Mouse (Mus musculus) hindbrain, embryonic 10.5 days (tissue): ENCODE data around the gene Lrig1. TPM values are rescaled to one million over a fixed set of nuclear protein-coding genes. Genes with fewer than 3 reads are reported as not detected.

Source experiments
- DNase-seq: peaks from one replicate; pipeline ENCODE4 v3.0.0-alpha.2; 2017; ENCODE audit warnings: low spot score
- H3K27ac ChIP-seq: fragments of 300-500 bp; sonication (generic); 2 replicates; pipeline ENCODE4 v1.5.1; 2016; ENCODE audit warnings: mild to moderate bottlenecking, moderate library complexity
- H3K27me3 ChIP-seq: fragments of 300-500 bp; sonication (generic); 2 replicates; pipeline ENCODE4 v1.6.1; 2016; ENCODE audit warnings: mild to moderate bottlenecking; ENCODE audit not compliant: poor library complexity, insufficient read depth, severe bottlenecking
- H3K36me3 ChIP-seq: fragments of 300-500 bp; sonication (generic); 2 replicates; pipeline ENCODE4 v1.6.1; 2016; ENCODE audit warnings: mild to moderate bottlenecking, moderate library complexity
- H3K4me1 ChIP-seq: fragments of 300-500 bp; sonication (generic); replicated peaks from 2 replicates; pipeline ENCODE4 v1.6.1; 2016; ENCODE audit warnings: mild to moderate bottlenecking
- H3K4me3 ChIP-seq: fragments of 300-500 bp; sonication (generic); 2 replicates; pipeline ENCODE4 v1.5.1; 2016; ENCODE audit warnings: mild to moderate bottlenecking, moderate library complexity
- H3K9me3 ChIP-seq: fragments of 300-500 bp; sonication (generic); 2 replicates; pipeline ENCODE4 v1.6.1; 2016; ENCODE audit warnings: mild to moderate bottlenecking, moderate library complexity
- WGBS: fragments of 180-500 bp; shearing (Covaris S2); methylation state at CpG from one replicate; pipeline ENCODE4 v1.1.7; 2016; 5-methylcytosine and 5-hydroxymethylcytosine counted together
- polyA plus RNA-seq: library from polyadenylated mRNA; unstranded; fragments of >200 nt; fragmentation: Nextera tagmentation; extraction: Ambion mirVana; gene quantifications from 2 replicates; pipeline ENCODE4 v1.2.1, GENCODE M21; 2016

The Lrig1 gene
- polyA plus RNA-seq, 1 experiment from 2014 or later: 12.7 TPM

DNA sequence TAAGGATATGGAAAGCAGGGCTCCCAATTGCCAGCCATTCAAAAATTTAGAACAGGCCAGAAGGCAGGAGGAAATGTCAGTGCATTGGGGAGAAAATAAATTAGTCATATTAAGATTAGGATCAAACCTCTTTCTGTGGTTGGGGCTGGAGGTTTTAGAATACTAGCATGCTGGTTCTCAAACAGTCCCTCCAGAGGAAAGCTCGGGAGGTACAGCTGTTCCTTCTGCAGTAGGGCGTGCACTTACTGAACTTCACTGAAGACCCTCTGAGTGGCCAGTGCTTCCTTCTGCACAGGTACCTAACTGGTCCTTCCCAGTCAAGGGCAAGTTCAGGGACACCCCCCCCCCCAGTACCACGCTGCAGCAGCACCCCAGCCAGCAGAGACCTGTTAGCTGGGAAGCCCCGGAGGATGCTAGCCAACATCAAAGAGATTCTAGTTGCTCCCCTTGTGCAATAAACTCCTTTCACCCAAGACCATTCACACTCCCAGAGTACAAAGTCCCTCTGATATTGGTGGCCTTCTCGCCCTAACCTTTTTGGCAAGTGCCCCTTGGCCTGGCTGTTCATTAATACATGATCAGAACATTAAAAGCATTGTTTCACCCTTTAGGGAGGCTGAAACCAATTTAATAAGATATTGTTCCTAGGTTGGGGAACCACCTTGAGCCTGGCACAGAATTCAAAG lies 19.1 kb downstream of the Lrig1 start:
- 65% methylated on average over 5 of the region's 5 CpGs for WGBS
- Histone ChIP-seq H3K9me3 (no peaks in the 10 kb centered on the region), H3K27me3 (no peaks in the 10 kb centered on the region), H3K4me3 (no peak overlapping the region), H3K4me1 (peaks cover 82% of the 10 kb centered on the region), H3K27ac (no peak overlapping the region), H3K36me3 (no peaks in the 10 kb centered on the region)
- no peak for DNase-seq

DNA sequence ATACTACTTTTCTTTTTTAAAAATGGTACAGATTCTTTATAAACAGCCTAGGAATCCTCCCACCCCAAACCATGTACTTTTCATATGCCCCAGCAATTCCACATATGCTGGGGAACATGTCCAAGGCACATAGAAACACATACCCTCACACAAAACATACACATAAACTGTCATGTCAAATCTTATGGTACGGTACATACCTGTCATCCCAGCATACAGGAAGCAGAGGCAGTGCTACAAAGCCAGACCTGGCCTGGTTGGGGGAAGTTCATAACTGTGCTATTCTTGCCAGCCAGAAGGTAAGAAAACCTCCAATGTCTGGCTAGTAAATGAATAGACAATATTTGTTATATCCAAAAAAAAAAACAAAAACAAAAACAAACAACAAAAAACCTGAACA lies 20.7 kb downstream of the Lrig1 start:
- Histone ChIP-seq H3K4me3 (no peak overlapping the region), H3K4me1 (peaks cover 78% of the 10 kb centered on the region)

DNA sequence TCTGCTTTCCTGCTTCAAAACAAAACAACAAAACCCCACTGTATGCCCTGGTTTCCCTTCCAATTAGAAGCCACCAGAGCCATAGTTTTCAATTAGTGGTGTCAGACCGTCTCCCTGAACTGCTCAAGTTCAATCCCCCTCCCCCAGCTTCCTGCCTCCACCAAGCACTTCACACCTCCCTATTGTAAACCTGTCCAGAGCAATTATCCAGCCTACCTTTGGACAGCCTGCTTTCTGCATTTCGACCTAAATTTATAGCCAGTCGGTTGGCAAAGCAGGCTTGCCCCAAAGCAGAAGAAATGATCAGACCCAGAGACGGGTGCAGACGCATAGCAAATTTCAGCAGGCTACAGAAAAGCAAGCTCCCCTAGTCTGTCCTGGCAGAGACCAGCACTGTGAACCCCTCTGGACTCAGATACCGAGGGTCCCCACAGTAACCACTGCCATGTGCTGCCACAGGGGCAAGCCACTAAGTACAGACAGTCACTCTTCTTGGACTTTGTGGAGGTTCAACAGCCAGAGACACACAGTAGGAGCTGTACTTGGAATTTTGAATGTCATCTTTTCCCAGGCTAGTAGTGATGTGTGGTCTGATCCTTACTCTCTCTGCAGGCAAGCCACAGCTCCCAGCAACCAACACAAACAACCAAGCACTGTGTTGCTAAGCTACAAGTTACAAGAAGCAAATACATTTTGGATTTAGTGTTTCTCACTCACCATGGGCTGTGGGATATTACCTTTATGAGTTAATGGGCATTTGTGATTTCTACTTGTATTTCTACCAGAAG lies 21.4 kb downstream of the Lrig1 start:
- Histone ChIP-seq H3K9me3 (no peaks in the 10 kb centered on the region), H3K4me1 (peaks cover 78% of the 10 kb centered on the region), H3K4me3 (no peak overlapping the region), H3K27ac (peak overlapping the region; percentile 53), H3K36me3 (no peaks in the 10 kb centered on the region), H3K27me3 (no peaks in the 10 kb centered on the region)
- no peak for DNase-seq
- WGBS: 51% methylated on average over 6 of the region's 6 CpGs

More for the DNA sequence above, 20.7 kb downstream of the Lrig1 start:
- no peak overlapping the region for H3K27ac ChIP-seq
- DNase-seq: no peak
- no peaks in the 10 kb centered on the region for H3K27me3 ChIP-seq
- WGBS: 88% methylated on average over 1 of the region's 1 CpGs
- no peaks in the 10 kb centered on the region for H3K9me3 ChIP-seq
- H3K36me3 ChIP-seq: no peaks in the 10 kb centered on the region

DNA sequence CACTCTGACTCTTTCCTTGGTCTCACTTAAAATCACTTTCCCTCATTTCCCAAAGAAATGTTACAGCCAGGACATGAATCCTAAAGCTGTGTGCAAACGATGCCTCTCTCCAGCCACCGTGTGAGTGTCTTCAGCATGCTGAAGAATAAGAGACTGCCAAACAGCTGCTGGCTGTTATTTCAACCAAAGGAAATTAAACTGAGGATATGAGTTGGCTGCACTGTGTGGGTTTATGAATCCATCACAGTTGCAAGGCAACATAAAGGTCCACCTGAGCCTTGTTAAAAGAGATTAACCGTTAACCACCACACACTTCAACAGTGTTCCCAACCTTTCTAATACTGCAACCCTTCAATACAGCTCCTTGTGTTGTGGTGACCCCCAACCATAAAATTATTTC lies 22.5 kb downstream of the Lrig1 start:
- H3K4me1 ChIP-seq: peaks cover 75% of the 10 kb centered on the region
- WGBS: 71% methylated on average over 3 of the region's 3 CpGs
- H3K27ac ChIP-seq: no peak overlapping the region
- no peak for DNase-seq
- no peaks in the 10 kb centered on the region for H3K36me3 ChIP-seq
- no peaks in the 10 kb centered on the region for H3K27me3 ChIP-seq
- no peaks in the 10 kb centered on the region for H3K9me3 ChIP-seq
- H3K4me3 ChIP-seq: no peak overlapping the region

DNA sequence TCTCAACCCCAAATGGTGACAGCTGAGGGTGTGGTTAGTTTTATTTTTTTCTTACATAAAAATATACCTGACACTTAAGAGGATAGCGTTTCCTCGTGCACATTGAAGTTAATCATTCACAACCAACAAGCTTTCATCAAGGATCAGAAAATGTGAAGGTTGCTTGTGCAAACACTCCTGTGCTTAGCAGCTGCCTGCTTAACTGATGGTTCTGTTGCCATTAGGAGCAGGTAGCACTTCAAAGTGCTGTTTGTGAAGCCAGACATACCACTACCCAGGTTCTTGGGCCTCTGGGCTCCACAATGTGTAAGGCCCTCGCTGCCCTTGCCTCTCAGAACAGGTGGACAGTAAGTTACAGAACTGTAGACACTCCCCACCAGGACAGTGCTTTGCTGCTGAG lies 23.1 kb downstream of the Lrig1 start:
- Histone ChIP-seq H3K36me3 (no peaks in the 10 kb centered on the region), H3K4me1 (peaks cover 70% of the 10 kb centered on the region), H3K4me3 (no peak overlapping the region), H3K9me3 (no peaks in the 10 kb centered on the region), H3K27me3 (no peaks in the 10 kb centered on the region), H3K27ac (no peak overlapping the region)
- WGBS: 83% methylated on average over 3 of the region's 3 CpGs
- DNase-seq: no peak

DNA sequence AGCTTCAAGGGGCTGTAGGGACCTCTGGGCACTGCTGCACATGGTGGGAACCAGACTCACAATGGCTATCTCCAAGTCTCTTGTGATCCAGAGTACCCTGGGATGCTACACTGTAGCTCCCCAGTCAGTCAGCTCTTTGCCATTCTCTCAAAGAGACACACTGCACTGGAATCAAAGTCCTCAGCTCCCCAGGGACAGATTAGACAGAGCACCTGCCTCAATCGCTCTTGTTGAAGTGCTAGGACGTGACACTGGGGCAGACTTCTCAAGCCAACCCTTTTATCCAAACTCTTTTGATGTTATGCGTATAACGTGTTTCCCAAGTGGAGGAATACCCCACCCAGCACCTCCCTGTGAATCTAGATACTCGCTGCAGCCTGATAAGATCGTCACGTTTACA lies 23.7 kb downstream of the Lrig1 start:
- Histone ChIP-seq H3K27ac (peak overlapping the region; percentile 45; the same call in 1 of the 2 replicates), H3K36me3 (no peaks in the 10 kb centered on the region), H3K4me3 (no peak overlapping the region), H3K4me1 (peaks cover 65% of the 10 kb centered on the region), H3K27me3 (no peaks in the 10 kb centered on the region), H3K9me3 (no peaks in the 10 kb centered on the region)
- 63% methylated on average over 7 of the region's 7 CpGs for WGBS
- no peak for DNase-seq

DNA sequence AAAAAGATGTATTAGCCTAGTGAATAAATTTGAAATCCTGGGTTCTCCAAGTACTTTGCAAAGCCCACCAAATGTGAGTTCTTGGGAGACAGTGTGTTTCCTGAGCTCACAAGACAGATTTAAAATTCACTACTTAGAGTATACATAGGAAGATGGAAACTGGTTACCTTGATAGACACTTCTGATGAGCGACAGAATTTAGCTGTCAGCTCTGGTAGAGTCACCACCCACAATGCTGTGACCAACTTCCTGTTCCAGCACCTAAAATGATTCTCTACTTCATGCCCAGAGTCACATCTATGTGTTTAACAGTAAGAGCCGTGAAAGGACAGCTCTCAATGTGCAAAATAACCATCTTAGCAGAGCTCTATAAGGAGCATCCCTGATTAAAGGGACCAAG lies 27.5 kb downstream of the Lrig1 start:
- H3K36me3 ChIP-seq: no peaks in the 10 kb centered on the region
- no peaks in the 10 kb centered on the region for H3K9me3 ChIP-seq
- 85% methylated on average over 2 of the region's 2 CpGs for WGBS
- no peak overlapping the region for H3K27ac ChIP-seq
- H3K4me3 ChIP-seq: no peak overlapping the region
- no peak for DNase-seq
- H3K4me1 ChIP-seq: peaks cover 63% of the 10 kb centered on the region
- no peaks in the 10 kb centered on the region for H3K27me3 ChIP-seq

DNA sequence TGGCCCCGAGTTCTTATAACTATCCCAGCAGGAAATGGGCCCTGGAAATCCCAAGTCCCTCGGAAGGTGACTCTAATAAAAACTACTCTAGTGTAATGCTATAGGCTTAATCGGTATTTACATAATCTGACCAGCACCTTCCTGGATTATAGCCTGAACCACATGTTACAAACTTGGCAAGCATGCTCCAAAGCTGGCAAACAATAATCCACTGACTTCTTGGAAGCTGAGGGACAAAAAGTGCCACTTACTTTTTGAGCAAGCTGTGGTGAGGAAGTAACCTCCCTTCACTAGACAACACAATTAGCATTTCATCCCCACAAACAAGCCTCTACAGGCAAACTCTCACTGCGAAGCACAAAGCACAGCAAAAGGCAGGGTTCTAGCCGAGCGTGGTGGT lies 30.6 kb downstream of the Lrig1 start:
- no peak overlapping the region for H3K27ac ChIP-seq
- no peaks in the 10 kb centered on the region for H3K36me3 ChIP-seq
- DNase-seq: no peak
- H3K27me3 ChIP-seq: no peaks in the 10 kb centered on the region
- H3K4me1 ChIP-seq: peaks cover 63% of the 10 kb centered on the region
- no peak overlapping the region for H3K4me3 ChIP-seq
- WGBS: 72% methylated on average over 6 of the region's 6 CpGs
- H3K9me3 ChIP-seq: no peaks in the 10 kb centered on the region

DNA sequence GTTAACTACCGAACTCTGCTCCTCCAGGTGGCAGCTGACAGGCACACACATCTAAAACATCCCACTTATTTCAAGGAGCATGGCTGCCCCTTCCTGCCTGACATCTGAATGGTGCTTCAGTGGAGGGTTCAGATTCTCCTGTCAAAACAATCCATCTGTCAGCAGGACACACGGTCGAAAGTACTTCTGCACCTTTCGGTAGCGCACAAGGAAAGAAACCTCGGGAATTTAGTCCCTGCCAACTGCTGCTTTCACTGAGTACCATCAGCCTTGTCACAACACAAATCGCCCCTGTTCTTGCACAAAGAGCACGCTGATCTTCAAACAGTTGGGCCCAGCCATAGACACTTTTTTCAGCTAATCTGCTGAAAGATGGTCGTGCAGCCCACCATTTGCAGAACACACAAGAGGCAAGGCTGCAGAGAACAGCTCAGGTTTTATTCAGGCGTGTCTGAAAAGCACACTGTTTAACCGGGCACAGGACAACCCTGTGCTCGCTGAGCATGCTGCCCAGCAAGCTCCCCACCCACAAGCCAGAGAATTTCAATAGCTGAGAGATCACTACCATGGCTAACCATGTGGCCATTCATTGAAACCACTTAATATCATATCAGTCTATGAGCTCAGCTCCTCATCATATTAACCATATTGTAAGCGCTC lies 31.6 kb downstream of the Lrig1 start:
- Histone ChIP-seq H3K27ac (peak overlapping the region; percentile 45; the same call in 1 of the 2 replicates), H3K4me3 (no peak overlapping the region), H3K4me1 (peaks cover 54% of the 10 kb centered on the region), H3K36me3 (peaks cover 4% of the 10 kb centered on the region), H3K27me3 (no peaks in the 10 kb centered on the region), H3K9me3 (no peaks in the 10 kb centered on the region)
- 38% methylated on average over 13 of the region's 13 CpGs for WGBS
- DNase-seq: peak; percentile 12

DNA sequence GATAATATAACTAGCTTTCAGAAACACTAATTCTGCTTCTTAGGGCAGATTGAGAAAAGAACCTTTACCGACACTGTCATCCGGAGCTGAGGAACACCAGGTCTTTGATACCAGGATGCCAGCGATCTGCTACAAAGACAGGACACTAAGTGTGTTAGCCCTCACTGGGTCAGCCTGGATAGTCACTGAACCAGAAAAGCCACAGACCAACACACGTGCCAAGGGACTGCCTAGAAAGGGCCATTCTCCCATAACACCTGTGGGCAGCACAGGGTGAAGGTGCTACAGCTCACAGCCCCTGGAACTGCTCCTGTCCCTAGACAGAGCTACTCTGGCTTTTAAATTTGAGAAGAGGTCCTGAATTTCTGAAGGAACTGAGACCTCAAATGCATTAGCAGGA lies 32.8 kb downstream of the Lrig1 start:
- DNase-seq: no peak
- H3K27me3 ChIP-seq: no peaks in the 10 kb centered on the region
- H3K4me1 ChIP-seq: peaks cover 54% of the 10 kb centered on the region
- peaks cover 15% of the 10 kb centered on the region for H3K36me3 ChIP-seq
- no peak overlapping the region for H3K27ac ChIP-seq
- WGBS: 76% methylated on average over 4 of the region's 4 CpGs
- H3K9me3 ChIP-seq: no peaks in the 10 kb centered on the region
- H3K4me3 ChIP-seq: no peak overlapping the region

DNA sequence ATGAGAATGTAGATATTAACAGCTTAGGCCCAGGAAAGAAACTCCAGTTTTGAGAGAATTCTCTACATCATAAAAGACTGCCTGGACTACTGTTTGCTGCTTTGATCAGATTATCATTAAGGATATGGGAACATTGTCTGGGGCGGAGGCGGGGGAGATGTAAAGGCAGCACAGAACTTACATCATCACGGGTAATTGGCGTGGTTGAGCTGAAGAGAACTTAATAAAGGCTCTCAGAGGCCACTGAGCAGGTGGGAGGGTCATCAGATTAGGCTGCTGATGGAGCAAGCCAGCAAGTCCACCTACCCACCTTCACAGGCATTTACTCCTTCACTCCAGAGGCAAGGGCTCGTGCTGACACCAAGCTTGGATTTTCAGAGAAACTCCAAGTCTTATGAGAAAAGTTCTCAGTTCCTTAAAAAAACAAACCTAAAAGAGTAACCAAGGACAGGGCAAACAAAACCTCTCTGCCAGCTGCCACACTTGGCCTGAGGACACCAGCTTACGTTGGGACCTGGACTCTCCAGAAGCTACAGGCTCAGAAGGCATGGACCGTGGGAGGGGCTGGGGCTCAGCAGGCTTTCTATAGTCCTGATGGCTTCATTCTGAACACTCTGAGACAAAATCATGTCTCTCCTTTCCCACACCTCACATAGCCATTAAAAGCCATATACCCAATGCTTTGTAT lies 33.4 kb downstream of the Lrig1 start:
- no peak for DNase-seq
- Histone ChIP-seq H3K27me3 (no peaks in the 10 kb centered on the region), H3K4me1 (peaks cover 54% of the 10 kb centered on the region), H3K27ac (no peak overlapping the region), H3K9me3 (no peaks in the 10 kb centered on the region), H3K36me3 (peaks cover 21% of the 10 kb centered on the region), H3K4me3 (no peak overlapping the region)
- 66% methylated on average over 7 of the region's 7 CpGs for WGBS

DNA sequence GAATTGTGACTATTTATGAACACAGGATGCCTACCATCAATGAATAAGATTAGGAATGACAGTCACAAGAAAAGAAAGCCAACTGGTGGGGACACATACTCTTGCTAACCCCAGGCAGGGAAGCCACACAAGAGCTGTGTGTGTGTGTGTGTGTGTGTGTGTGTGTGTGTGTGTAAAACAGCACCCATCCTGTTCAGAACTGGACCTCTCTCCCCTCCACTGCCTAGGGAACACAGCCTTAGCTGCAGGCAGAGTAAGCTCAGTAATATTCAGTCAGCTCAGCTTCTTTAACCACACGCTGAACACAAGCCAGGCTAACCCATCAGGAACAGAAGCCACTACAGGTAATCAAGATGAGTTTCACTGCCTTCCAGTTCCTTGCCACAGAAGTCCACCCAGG lies 34.3 kb downstream of the Lrig1 start:
- 93% methylated on average over 1 of the region's 1 CpGs for WGBS
- no peaks in the 10 kb centered on the region for H3K9me3 ChIP-seq
- H3K4me1 ChIP-seq: peaks cover 50% of the 10 kb centered on the region
- H3K27me3 ChIP-seq: no peaks in the 10 kb centered on the region
- peaks cover 27% of the 10 kb centered on the region for H3K36me3 ChIP-seq
- H3K4me3 ChIP-seq: no peak overlapping the region
- no peak overlapping the region for H3K27ac ChIP-seq
- DNase-seq: no peak
